Mouse (Mus musculus) MEL (cell line): ENCODE measurements around the gene Fmnl2. TPM values are rescaled to one million over a fixed set of nuclear protein-coding genes. Genes with fewer than 3 reads are reported as not detected.

ENCODE experiments used
- DNase-seq: peaks from one replicate; pipeline ENCODE4 v3.0.0; 2011; ENCODE audit warnings: low read depth, low spot score
- H3K27ac ChIP-seq: 2 replicates; pipeline ENCODE4 v1.5.1; 2012; ENCODE audit warnings: low read depth, mild to moderate bottlenecking, control low read depth, low read length, moderate library complexity; ENCODE audit not compliant: control insufficient read depth
- H3K27me3 ChIP-seq, 2 experiments: fragments of 150-350 bp in 1 of 2; sonication (generic) in 1 of 2; 2 replicates each; pipeline ENCODE4 v1.6.1; 2012; ENCODE audit warnings: low read length in 2 of 2, mild to moderate bottlenecking in 2 of 2, improper control_type of control experiment in 1 of 2, moderate library complexity in 1 of 2; ENCODE audit not compliant: insufficient read depth in 2 of 2, control insufficient read depth in 1 of 2
- H3K36me3 ChIP-seq, 2 experiments: 2 replicates each; pipeline ENCODE4 v1.6.1; 2012 to 2014; ENCODE audit warnings: low read length in 2 of 2, improper control_type of control experiment in 1 of 2, inconsistent platforms in 1 of 2, mild to moderate bottlenecking in 1 of 2; ENCODE audit not compliant: insufficient read depth in 2 of 2, control insufficient read depth in 1 of 2
- H3K4me1 ChIP-seq, 2 experiments: fragments of 150-350 bp in 1 of 2; sonication (generic) in 1 of 2; 2 replicates each; pipeline ENCODE4 v1.6.1; 2012; ENCODE audit warnings: low read length in 2 of 2, improper control_type of control experiment in 1 of 2, mild to moderate bottlenecking in 1 of 2; ENCODE audit not compliant: insufficient read depth in 2 of 2, control insufficient read depth in 1 of 2
- H3K4me3 ChIP-seq, 2 experiments: fragments of 150-350 bp in 1 of 2; sonication (generic) in 1 of 2; 2 replicates each; pipeline ENCODE4 v1.5.1; 2012; ENCODE audit warnings: low read depth in 2 of 2, low read length in 2 of 2, mild to moderate bottlenecking in 2 of 2, moderate library complexity in 2 of 2, control low read depth in 1 of 2, improper control_type of control experiment in 1 of 2; ENCODE audit not compliant: control insufficient read depth in 1 of 2, insufficient read depth in 1 of 2
- H3K79me2 ChIP-seq: 2 replicates; pipeline ENCODE4 v1.6.1; 2012; ENCODE audit warnings: mild to moderate bottlenecking, low read length, moderate library complexity; ENCODE audit not compliant: control insufficient read depth, poor library complexity, insufficient read depth
- H3K9ac ChIP-seq: 2 replicates; pipeline ENCODE4 v1.6.1; 2012; ENCODE audit warnings: low read depth, mild to moderate bottlenecking, control low read depth, low read length, moderate library complexity; ENCODE audit not compliant: control insufficient read depth, poor library complexity, severe bottlenecking
- H3K9me3 ChIP-seq: fragments of 150-350 bp; sonication (generic); replicated peaks from 2 replicates; pipeline ENCODE4 v1.6.1; 2012; ENCODE audit warnings: mild to moderate bottlenecking, low read length, improper control_type of control experiment, moderate library complexity; ENCODE audit not compliant: insufficient read depth
- BHLHE40 ChIP-seq: IDR thresholded peaks from 2 replicates; pipeline ENCODE4 v1.6.1; 2012; ENCODE audit warnings: low read depth, mild to moderate bottlenecking, inconsistent platforms, low read length, improper control_type of control experiment, borderline replicate concordance
- CHD1 ChIP-seq: IDR thresholded peaks from 2 replicates; pipeline ENCODE4 v1.6.1; 2012; ENCODE audit warnings: low read depth, mild to moderate bottlenecking, inconsistent platforms, low read length, improper control_type of control experiment
- E2F4 ChIP-seq: IDR thresholded peaks from 2 replicates; pipeline ENCODE4 v1.6.1; 2011; ENCODE audit warnings: low read depth, low read length, improper control_type of control experiment, borderline replicate concordance
- ELF1 ChIP-seq: IDR thresholded peaks from 2 replicates; pipeline ENCODE4 v1.6.1; 2014; ENCODE audit warnings: low read depth, mild to moderate bottlenecking, inconsistent platforms, low read length, improper control_type of control experiment, moderate library complexity
- EP300 ChIP-seq, 2 experiments: IDR thresholded peaks; 2 replicates each; pipeline ENCODE4 v1.6.1; 2011; ENCODE audit warnings: improper control_type of control experiment in 2 of 2, low read length in 2 of 2, low read depth in 1 of 2, mild to moderate bottlenecking in 1 of 2
- ETS1 ChIP-seq: IDR thresholded peaks from 2 replicates; pipeline ENCODE4 v1.6.1; 2012; ENCODE audit warnings: low read depth, mild to moderate bottlenecking, inconsistent platforms, low read length, improper control_type of control experiment, moderate library complexity
- GATA1 ChIP-seq: IDR thresholded peaks from 2 replicates; pipeline ENCODE4 v1.6.1; 2011; ENCODE audit warnings: low read depth, low read length, improper control_type of control experiment
- JUND ChIP-seq: IDR thresholded peaks from 2 replicates; pipeline ENCODE4 v1.6.1; 2011; ENCODE audit warnings: low read depth, mild to moderate bottlenecking, improper control_type of control experiment, low read length
- KAT2A ChIP-seq: conservative IDR thresholded peaks from 2 replicates; pipeline ENCODE4 v1.6.1; 2012; ENCODE audit warnings: low read depth, low read length, improper control_type of control experiment, inconsistent platforms
- MAFK ChIP-seq: IDR thresholded peaks from 2 replicates; pipeline ENCODE4 v1.6.1; 2011; ENCODE audit warnings: low read depth, mild to moderate bottlenecking, low read length, improper control_type of control experiment, borderline replicate concordance
- MAZ ChIP-seq: IDR thresholded peaks from 2 replicates; pipeline ENCODE4 v1.6.1; 2012; ENCODE audit warnings: low read depth, mild to moderate bottlenecking, inconsistent platforms, low read length, improper control_type of control experiment
- MEF2A ChIP-seq: IDR thresholded peaks from 2 replicates; pipeline ENCODE4 v1.6.1; 2014; ENCODE audit warnings: low read depth, mild to moderate bottlenecking, inconsistent platforms, low read length, improper control_type of control experiment; ENCODE audit not compliant: poor library complexity, insufficient replicate concordance, severe bottlenecking; ENCODE audit errors: extremely low read depth
- MXI1 ChIP-seq: IDR thresholded peaks from 2 replicates; pipeline ENCODE4 v1.6.1; 2011; ENCODE audit warnings: mild to moderate bottlenecking, low read depth, low read length, improper control_type of control experiment
- MYB ChIP-seq: IDR thresholded peaks from 2 replicates; pipeline ENCODE4 v1.6.1; 2011; ENCODE audit warnings: mild to moderate bottlenecking, low read depth, low read length, improper control_type of control experiment
- MYC ChIP-seq: IDR thresholded peaks from 2 replicates; pipeline ENCODE4 v1.6.1; 2011; ENCODE audit warnings: low read depth, mild to moderate bottlenecking, low read length, improper control_type of control experiment, moderate library complexity
- NELFE ChIP-seq: IDR thresholded peaks from 2 replicates; pipeline ENCODE4 v1.6.1; 2011; ENCODE audit warnings: low read depth, low read length, improper control_type of control experiment
- NRF1 ChIP-seq: IDR thresholded peaks from 2 replicates; pipeline ENCODE4 v1.6.1; 2014; ENCODE audit warnings: low read depth, mild to moderate bottlenecking, inconsistent platforms, low read length, improper control_type of control experiment, moderate library complexity; ENCODE audit not compliant: poor library complexity, insufficient read depth, severe bottlenecking
- POLR2A ChIP-seq, 2 experiments: IDR thresholded peaks; 2 replicates each; pipeline ENCODE4 v1.6.1; 2011 to 2012; ENCODE audit warnings: low read length in 2 of 2, mild to moderate bottlenecking in 2 of 2, control low read depth in 1 of 2, improper control_type of control experiment in 1 of 2, low read depth in 1 of 2, moderate library complexity in 1 of 2; ENCODE audit not compliant: control insufficient read depth in 1 of 2, insufficient read depth in 1 of 2, poor library complexity in 1 of 2
- POLR2AphosphoS5 ChIP-seq: IDR thresholded peaks from 2 replicates; pipeline ENCODE4 v1.6.1; 2012; ENCODE audit warnings: low read depth, borderline replicate concordance, mild to moderate bottlenecking, inconsistent platforms, low read length, moderate library complexity, mixed read lengths
- SMC3 ChIP-seq: IDR thresholded peaks from 2 replicates; pipeline ENCODE4 v1.6.1; 2011; ENCODE audit warnings: low read depth, low read length, improper control_type of control experiment
- TAL1 ChIP-seq: IDR thresholded peaks from 2 replicates; pipeline ENCODE4 v1.6.1; 2012; ENCODE audit warnings: mild to moderate bottlenecking, inconsistent platforms, low read length, moderate library complexity, mixed read lengths
- TBP ChIP-seq: IDR thresholded peaks from 2 replicates; pipeline ENCODE4 v1.8.0; 2011; ENCODE audit warnings: low read depth, low read length, improper control_type of control experiment
- UBTF ChIP-seq: IDR thresholded peaks from 2 replicates; pipeline ENCODE4 v1.6.1; 2012; ENCODE audit warnings: low read depth, mild to moderate bottlenecking, inconsistent platforms, low read length, improper control_type of control experiment, moderate library complexity, borderline replicate concordance; ENCODE audit not compliant: insufficient read depth
- USF1 ChIP-seq: IDR thresholded peaks from 2 replicates; pipeline ENCODE4 v1.6.1; 2014; ENCODE audit warnings: low read depth, mild to moderate bottlenecking, inconsistent platforms, low read length, improper control_type of control experiment, moderate library complexity
- USF2 ChIP-seq, 2 experiments: IDR thresholded peaks; 2 replicates each; pipeline ENCODE4 v1.6.1; 2011 to 2012; ENCODE audit warnings: improper control_type of control experiment in 2 of 2, low read length in 2 of 2, borderline replicate concordance in 1 of 2, inconsistent platforms in 1 of 2, low read depth in 1 of 2, mild to moderate bottlenecking in 1 of 2; ENCODE audit not compliant: insufficient read depth in 1 of 2
- ZNF384 ChIP-seq: IDR thresholded peaks from 2 replicates; pipeline ENCODE4 v1.6.1; 2012; ENCODE audit warnings: low read depth, mild to moderate bottlenecking, inconsistent platforms, low read length, improper control_type of control experiment
- polyA plus RNA-seq, 2 experiments: library from polyadenylated mRNA; stranded (reverse) in 1 of 2; unstranded in 1 of 2; fragments of >175 nt in 1 of 2; fragments of >200 nt in 1 of 2; gene quantifications; 2 replicates each; pipeline versions ENCODE4 v1.2.1 to v1.2.4; 2012; ENCODE audit warnings: low replicate concordance in 2 of 2, low read depth in 1 of 2; ENCODE audit not compliant: insufficient read length in 2 of 2, insufficient read depth in 1 of 2, missing spikeins in 1 of 2
- total RNA-seq: library from RNA; depleted of rRNA; stranded (reverse); fragments of 300-350 nt; gene quantifications from 2 replicates; pipeline ENCODE4 v1.2.3, GENCODE M21; 2012

The Fmnl2 gene
- total and polyA plus RNA-seq, 3 experiments, result not detected

DNA sequence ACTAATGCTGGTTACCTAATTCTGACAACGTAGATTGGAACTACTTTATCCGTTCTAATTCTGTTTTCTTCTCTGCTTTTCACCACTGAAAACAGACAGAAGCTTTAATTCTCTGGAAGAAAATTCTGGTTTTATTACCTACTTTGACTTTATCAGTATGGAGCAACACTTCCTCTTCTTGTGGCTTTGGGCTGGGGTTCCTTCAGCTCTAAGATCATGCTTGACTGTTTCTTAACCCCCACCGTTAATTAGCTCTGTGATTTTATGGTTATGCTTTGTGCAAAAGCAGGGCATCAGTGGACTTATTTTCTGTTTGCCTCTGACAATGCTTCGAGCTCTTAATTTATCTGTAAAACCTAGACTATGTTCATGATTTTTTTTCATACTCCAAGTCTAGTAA, 29.6 kb upstream of the Fmnl2 start:
- peak; percentile 15 for DNase-seq
- Histone ChIP-seq H3K4me1 (no peaks in the 10 kb centered on the region), H3K27me3 (no peaks in the 10 kb centered on the region), H3K9me3 (no peaks in the 10 kb centered on the region), H3K36me3 (no peaks in the 10 kb centered on the region), H3K9ac (no peak overlapping the region), H3K27ac (no peak overlapping the region), H3K79me2 (no peaks in the 10 kb centered on the region), H3K4me3 (no peak overlapping the region)
- TF ChIP-seq CHD1 (no peak), NELFE (no peak), MXI1 (no peak), SMC3 (no peak), MEF2A (no peak), UBTF (no peak), ETS1 (no peak), NRF1 (no peak), MYC (no peak), KAT2A (no peak), ELF1 (no peak), MAFK (no peak), TBP (no peak), EP300 (IDR thresholded peaks at IDR 0.05; ENCODE audit: low read depth in 1 of 2, low read length in 2 of 2) (no peak), USF2 (IDR thresholded peaks at IDR 0.05; ENCODE audit: borderline replicate concordance in 1 of 2, insufficient read depth in 1 of 2, low read depth in 1 of 2, low read length in 2 of 2) (no peak), TAL1 (no peak)

GRCm38 (mm10) chr2:52830513-52830912, 27.1 kb upstream of the Fmnl2 start:
- no peak overlapping the region for H3K27ac ChIP-seq
- H3K27me3 ChIP-seq, result no peaks in the 10 kb centered on the region
- DNase-seq, result no peak
- H3K79me2 ChIP-seq, result no peaks in the 10 kb centered on the region
- H3K9me3 ChIP-seq, result no peaks in the 10 kb centered on the region
- no peak overlapping the region for H3K9ac ChIP-seq
- H3K36me3 ChIP-seq, result no peaks in the 10 kb centered on the region
- H3K4me1 ChIP-seq, result no peaks in the 10 kb centered on the region
- no peak for TF ChIP-seq MAZ
- TF ChIP-seq MYB, result no peak
- TF ChIP-seq USF1, result no peak
- TF ChIP-seq BHLHE40, result no peak
- TF ChIP-seq E2F4, result no peak
- TF ChIP-seq MXI1, result no peak
- no peak for TF ChIP-seq CHD1
- no peak for TF ChIP-seq POLR2AphosphoS5
- no peak for TF ChIP-seq JUND
- TF ChIP-seq ETS1, result no peak
- TF ChIP-seq GATA1, result no peak
- TF ChIP-seq USF2 (IDR thresholded peaks at IDR 0.05; ENCODE audit: borderline replicate concordance in 1 of 2, insufficient read depth in 1 of 2, low read depth in 1 of 2, low read length in 2 of 2), result no peak
- no peak for TF ChIP-seq POLR2A (IDR thresholded peaks at IDR 0.05; ENCODE audit: control insufficient read depth in 1 of 2, insufficient read depth in 1 of 2, low read depth in 1 of 2, low read length in 2 of 2, poor library complexity in 1 of 2)
- TF ChIP-seq EP300 (IDR thresholded peaks at IDR 0.05; ENCODE audit: low read depth in 1 of 2, low read length in 2 of 2), result no peak
- TF ChIP-seq ZNF384, result no peak
- no peak for TF ChIP-seq MEF2A
- no peak for TF ChIP-seq NRF1
- no peak for TF ChIP-seq UBTF
- H3K4me3 ChIP-seq, result no peak overlapping the region
